Mouse (Mus musculus) lung, postnatal 14 days (tissue): ENCODE results near the gene Bicral.
"Not testable (repeated sequence)": the region's sequence is repeated elsewhere in the genome, so short reads cannot be mapped to it uniquely, and the experiment has no call there.

Source experiments
- DNase-seq: peaks from one replicate; pipeline ENCODE4 v3.0.0; 2021

Gene Bicral

DNA sequence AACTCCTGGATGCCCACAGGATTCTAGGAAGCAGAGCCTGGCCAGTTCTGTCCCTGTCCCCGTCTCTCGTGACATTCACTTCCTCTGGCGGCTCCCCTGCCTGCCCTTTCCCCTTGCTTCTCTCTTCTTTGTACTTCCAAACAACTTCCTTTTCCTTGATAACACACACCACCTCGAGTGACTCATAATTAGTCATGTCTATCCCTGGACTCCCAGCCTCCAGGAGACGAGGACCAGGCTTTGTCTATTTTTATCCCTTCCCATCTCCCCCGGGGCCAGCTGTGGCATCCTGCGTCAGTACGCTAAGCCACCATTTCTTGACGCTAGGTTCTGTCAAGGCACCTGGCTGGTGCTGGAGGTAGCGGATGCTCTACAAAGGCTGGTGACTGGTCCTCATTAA lies 15.9 kb upstream of the Bicral start:
- peak; percentile 28 for DNase-seq

DNA sequence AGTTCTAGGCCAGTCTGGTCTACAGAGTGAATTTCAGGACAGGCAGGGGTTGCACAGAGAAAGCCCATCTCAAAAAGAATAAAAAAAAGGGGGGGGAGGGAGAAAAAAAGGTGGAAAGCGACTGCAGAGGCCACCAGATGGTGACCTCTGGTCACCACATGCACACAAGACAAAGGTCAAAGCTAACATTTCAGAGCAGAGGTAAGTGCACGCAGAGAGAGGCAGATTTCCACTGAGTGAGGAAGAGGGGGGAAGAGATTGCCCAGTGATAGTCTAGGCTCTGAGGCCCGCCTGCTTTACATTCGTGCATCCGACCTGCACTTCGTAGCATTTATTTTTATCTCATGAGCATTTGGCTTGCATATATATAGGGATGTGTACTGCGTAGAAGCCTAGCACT lies 14.5 kb upstream of the Bicral start:
- DNase-seq = no peak

DNA sequence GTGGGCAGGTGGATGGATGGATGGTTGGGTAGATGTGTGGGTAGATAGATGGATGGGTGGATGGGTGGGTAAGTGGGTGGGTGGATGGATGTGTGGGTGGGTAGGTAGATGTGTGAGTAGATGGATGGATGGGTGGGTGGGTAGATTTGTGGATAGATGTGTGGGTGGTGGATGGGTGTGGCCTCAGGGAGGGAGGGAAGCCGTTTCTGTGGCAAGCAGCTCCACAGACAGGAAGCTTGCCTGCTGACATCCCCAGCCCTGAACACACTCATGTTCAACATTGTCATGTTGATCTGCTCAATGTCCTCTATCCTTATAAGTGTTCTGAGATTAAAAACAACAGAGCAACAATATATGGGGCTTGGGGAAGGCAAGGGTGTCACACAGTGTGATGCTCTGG lies 12.6 kb upstream of the Bicral start:
- no peak for DNase-seq

DNA sequence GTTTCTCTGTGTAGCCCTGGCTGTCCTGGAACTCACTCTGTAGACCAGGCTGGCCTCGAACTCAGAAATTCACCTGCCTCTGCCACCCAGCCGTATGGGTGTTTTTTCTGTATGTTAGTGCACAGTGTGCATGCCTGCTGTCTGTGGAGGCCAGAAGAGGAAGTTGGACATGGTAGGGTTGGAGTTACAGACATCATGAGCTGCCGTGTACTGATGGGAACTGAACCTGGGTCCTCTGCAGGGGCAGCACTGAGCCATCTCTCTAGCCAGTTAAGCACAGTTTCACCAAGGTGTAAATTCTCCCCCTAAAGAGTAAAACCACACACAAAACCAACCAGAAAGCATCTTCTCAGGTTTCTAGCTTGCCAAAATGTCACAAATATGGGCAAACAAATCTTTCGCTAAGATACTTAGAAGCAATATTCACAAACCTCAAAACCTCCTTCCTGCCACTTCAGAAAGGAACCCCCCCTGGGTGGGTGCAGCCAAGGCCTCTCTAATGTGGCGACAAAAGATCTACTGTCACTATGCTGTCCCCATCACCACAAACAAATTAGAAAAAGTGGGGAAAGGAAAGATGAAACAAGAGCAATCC lies 12.0 kb upstream of the Bicral start:
- DNase-seq = no peak

DNA sequence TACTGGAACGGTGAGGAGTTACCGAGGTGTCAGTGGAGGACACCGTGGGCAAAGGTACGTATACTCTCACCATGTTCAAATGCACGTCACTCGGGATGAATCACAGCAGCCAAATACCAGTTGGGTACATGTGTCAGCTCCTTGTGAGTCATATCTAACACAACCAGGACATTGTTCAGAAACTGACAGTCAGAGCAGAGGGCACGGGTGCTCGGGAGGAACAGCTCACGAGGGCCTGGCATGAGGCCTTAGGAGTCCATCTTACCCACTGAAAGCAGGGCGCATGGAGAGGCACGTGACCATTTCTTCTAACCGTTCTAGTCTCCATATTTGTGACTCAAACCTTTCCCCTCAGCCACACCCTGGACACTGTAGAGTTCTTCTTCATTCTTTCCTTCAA lies 8.6 kb upstream of the Bicral start:
- DNase-seq = no peak

DNA sequence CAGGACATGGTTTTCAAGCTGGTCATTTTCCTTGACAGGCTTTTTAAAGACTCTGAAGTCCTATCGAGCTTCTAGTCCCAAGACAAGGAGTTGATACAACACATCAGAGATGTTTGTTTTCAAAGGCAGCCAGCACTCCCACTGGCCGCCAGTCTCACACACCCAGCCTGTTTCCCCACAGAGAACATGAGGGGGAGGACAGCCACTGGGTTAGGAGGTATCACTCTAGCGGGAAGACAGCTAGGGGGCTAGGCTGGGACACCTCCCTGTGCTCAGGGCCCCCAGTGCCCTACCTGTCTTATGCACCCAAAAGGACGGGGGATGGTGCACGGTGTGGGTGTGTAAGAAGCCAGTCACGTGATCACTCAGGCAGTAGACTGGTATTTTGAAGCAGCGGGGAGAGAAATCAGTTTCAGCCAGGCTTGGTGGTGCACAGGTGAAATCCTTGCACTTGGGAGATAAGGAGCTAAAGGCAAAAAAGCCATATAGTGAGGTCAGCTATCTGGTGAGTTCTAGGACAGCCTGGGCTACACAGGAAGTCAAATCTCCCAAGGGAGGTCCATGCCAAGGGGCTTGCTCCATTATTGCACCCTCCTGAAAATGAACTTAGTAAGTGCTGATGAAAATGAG lies 6.4 kb upstream of the Bicral start:
- DNase-seq = no peak

DNA sequence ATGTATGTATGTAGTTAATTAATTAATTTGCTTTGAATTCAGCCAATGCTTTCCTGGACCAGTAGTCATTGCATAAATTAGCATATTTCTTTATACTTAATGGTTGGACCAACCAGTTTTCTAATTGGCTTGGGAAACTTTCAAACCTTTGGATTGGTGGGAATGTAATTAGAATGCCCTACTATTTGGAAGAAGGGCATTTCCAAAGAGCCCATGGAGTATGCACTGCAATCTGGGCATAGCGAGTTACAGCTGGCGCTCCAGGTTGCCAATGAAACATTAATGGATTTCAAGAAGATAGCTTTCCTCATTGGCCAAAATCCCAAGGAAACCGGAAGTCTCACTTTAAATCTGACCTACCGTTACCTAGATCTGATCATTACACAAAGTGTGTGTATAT lies 1.8 kb upstream of the Bicral start:
- DNase-seq = no peak

DNA sequence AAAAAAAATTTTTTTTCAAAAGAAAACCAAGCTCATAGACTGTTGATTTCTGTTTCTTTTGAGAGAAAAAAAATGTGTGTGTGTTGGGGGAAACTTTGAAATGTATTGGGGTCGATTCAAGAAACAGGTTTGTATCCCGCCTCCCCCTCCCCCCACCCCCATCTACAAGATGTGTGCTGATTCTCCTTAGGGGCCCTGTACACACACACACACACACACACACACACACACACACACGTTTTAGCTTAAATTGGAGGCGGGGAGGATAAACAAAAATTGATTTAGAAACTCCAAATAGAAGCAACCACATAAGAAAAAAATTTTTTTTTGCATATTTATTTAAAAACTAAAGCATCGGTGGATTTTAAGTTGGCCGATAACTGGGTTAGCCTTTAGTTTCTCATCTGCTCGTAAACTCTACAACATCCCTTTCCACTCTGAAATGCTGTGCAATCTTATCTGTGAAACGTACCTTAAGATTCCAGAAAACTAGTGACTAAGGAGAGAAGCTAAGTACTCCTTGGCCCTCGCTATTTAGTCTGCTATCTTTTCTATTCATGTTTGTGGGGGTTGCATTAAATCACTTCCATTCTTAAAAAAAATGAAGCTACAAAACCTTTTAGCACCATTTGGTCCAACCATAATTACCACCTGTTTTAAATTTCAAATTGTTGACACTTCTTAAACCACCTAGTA lies 615 bp upstream of the Bicral start:
- no peak for DNase-seq

DNA sequence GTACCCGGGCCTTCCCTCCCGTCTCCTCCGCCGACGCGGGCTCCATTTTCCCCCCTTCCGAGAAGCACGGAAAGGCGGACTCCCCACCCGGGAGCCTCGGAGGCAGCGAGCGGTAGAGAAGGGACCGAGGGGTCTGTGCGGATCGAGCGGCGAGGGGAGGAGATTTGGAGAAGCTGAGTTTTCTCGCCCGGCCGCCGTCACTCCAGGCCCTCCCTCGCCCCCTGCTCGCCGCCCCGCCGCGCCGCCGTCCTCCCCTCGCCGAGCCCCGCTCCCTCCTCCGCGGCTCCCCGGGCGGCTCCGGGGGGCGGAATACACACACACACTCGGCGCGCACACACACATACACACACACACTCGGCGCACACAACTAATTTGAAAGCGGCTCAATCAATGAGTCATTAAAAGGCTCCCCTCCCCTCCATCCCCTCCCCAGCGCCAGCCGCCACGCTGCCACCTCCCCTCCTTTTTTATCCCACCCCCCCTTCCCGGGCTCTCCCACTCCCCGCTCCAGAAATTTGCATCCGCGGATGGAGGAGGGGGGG lies 850 bp downstream of the Bicral start:
- peak; percentile 80 for DNase-seq

DNA sequence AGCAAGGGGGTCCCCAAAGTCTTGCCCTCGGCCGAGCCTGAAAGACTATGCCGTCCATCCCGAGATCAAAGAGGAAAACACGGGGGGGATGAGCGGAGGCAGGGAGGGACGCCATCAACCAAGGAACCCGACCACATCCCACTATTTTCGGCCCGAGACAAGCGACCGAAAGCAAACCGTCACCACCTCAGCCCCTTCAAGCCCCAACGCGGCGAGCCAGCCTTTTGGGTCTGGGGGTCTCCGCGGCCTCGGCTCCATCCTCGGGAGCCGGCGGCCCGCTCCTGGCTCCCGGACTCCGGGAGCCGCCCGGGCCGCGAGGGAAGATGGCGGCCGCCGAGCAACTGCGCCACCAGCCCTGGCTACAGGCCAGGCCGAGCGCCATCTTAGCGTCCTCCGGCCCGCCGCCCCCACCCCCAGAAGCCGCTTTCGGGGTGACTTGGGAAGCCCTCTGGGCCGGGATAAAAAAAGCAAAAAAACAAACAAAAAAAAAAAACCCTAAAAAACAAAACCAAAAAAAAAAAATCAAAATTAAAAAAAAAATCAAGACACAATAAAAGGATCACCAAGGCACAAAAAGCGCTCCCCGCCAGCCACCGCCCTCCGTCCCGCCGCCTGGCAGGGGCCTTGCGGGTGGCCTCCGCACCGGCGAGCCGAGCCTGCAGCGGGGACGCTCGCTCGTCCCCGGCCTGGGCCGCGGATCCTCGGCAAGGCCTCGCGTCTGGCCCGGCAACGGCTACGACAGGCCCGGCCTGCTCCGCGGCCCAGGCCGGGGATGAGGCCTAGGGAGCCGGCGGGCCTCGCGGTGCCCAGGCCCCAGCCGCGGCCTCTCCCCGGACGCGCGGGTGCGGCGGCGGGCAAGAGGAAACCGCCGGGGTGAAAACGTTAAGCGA lies 1.6 kb downstream of the Bicral start:
- peak; percentile 89 for DNase-seq

DNA sequence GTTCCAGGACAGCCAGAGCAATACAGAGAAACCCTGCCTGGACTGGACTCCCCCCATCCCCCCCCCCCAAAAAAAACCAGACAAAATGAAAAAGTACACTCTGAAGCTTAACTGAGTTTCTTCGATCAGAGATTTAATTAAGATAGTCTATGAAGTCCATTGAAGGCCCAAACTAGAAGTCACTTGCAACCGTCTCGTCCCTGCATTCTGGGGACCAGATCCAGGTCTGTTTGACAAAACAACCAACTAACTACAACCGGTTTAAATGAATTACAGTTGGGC lies 2.2 kb downstream of the Bicral start:
- no peak for DNase-seq

DNA sequence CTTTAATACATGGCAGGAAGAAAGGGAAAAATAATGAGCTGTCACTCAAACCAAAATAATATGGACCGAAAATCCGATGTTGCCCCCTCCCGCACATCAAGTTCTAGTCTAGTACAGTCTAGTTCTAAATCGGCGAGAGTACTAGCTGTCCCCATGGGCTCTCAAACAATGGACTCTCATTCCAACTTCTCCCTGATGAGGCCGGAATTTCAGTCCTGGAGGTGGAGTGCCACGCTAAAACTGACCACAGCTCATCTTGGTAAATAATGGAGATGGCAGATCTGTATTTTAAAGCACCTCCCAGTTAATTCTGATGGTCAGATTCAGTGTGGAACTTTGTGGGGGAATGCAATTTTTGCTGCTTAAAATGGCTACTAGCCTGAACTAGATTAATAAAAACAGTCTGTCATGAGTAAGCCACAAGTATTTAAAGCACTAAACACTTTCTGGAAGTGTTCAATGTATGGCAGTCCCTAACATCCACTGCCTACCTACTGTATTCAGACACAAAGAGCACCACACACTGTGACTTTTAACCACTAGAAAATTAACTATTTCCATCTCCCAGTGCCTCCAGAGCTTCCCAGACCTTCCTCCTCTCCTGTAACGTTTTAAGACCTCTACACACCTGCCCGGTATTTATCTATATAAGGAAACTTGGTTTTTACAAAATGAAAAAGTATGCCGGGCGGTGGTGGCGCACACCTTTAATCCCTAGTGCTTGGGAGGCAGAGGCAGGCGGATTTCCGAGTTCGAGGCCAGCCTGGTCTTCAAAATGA lies 2.8 kb downstream of the Bicral start:
- DNase-seq = peak; percentile 24

DNA sequence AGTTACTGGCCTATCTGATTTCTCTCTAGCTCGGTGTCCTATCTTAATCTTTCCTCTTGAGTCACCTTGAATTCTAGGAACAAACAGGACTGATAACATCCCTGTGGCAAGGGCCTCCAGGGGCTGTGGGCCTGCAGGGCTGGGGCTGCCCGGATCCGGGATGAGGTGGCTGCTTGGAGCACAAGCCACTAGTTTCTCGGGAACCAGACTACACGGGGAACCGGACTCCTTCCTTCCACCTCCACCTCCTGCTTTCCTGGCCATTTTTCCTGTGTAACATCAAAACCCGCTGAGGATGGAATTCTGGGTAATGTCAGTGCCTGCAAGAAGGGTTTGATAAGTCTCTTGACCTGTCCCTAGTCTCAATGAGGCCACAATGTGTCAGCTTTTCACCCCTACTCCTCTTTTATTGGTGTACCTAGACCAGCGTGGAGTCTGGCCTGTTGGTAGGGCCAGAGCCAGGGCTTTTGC lies 3.6 kb downstream of the Bicral start:
- no peak for DNase-seq

DNA sequence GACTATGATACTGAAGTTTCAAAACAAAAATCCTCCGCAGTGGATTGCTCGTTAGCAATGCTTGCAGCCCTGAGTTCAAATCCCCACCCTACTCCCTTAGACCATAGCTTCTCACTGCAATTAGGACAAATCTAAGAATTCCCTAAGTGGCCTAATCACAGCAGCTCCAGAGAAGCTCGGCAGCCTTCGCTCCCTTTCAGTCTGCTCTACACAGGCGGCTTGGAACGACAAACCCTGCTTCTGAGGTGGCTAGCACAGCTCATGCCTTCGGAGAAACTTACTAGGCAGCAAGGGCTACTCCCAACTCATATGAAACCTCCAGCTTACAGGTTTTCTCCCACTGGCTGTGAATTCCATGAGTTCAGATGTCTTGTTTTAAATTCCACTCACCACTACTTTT lies 4.2 kb downstream of the Bicral start:
- no peak for DNase-seq

DNA sequence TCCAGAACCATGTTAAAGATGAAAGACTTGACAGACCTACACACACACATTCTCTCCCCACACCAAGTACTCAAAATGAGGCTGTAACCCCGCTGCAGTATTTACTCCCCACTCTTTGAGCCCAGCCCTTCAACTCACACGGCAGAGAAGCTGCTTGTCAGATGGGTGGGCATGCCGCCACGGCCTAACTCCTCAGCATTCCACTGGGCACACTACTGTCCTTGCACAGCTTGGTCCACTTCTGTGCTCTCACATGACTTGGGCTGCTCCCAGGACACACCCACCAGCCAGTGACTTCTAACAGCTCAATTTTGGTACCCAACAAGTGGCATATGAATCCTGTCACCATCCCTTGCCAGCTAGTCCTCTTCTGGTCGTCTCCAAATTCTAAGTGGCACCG lies 5.0 kb downstream of the Bicral start:
- peak; percentile 79 for DNase-seq

DNA sequence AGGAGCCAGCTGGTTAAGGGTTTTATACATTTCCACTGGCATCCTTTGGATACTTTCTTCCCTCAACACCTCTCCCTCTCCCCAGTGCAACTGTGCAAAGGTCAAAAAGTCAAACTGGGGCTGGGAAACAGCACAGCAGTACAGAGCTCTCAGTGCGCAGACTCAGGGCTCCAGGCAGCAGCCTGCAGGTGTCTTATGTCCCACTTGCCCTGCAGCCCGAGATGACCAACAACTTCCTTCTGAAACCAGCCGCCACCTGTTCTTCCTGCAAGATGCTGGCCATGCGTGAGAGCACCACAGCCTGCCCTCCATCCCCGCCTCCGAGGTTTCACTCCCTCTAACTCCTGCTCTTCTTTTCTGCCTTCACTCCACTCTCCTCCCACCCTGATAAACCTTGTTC lies 5.6 kb downstream of the Bicral start:
- DNase-seq = no peak

DNA sequence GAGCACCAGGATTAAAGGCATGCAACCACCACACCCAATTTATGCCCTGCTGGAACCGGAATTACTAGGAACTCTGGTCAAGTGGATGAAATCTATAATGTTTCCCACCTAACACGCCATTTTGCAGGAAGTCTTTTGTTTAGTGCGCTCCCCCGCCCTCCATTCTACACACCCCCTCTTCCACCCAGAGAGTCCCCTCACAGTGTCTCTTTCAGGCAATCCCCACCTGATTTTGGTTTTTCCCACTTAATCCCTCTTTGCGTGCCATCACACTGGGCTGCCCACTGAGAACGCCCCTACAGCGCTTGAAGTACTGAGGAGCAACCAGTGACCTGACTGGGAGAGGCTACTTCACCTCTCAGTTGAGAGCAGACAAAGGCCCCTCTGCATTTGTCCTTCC lies 11.1 kb downstream of the Bicral start:
- DNase-seq = no peak

DNA sequence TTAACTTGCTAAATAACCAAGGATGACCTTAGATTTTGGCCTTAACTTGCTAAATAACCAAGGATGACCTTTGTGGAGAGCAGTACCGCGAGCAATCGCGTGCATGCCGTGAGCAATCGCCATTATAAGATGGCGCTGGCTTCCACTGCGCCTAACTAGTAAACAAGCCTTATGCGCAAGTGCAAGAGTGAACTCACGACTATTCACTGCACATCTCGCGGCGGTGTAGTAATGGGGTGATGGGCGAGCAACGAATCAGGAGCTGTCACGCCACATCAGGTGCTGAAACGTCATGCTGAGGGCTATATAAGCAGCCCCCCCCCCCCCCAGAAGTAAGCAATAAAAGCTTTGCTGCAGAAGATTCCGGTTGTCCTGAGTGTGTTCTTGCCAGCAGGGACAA lies 11.7 kb downstream of the Bicral start:
- DNase-seq = not testable (repeated sequence)

DNA sequence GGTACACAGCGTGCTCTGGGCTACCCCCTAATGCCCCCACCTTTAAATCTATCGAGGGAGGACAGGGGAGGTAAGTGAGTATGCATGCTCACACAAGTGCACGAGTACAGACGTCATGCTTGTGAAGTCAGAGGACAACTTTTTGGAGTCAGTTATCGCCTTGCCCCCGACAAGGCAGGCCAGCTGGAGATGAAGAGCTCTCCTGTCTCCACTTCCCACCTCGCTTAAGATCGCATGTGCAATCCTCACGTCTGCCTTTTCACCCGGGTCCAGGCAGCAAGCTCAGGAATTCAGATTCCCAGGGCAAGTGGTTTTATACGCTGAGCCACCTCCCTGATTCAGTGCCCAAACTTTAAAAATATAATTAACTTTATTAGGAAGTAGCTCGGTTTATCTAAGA lies 13.0 kb downstream of the Bicral start:
- no peak for DNase-seq

DNA sequence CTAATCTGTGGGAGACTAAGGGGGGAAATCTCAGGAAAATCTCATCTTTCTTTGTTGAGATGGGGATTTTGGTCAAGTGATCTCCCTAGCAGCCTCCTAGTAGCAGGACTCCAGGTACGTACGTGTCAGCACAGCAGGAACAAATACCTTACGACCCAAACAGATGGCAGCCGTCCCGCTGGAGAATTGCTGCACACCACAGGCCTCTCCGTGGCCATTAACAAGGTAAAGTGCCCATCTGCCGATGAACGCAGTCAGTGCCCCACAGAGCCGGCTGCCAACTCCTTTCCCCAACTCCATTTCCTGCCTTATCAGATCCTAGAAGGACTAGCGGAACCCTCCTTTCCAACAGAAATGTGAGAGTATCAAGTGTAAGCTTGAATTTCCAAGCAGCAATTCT lies 13.5 kb downstream of the Bicral start:
- DNase-seq = no peak

DNA sequence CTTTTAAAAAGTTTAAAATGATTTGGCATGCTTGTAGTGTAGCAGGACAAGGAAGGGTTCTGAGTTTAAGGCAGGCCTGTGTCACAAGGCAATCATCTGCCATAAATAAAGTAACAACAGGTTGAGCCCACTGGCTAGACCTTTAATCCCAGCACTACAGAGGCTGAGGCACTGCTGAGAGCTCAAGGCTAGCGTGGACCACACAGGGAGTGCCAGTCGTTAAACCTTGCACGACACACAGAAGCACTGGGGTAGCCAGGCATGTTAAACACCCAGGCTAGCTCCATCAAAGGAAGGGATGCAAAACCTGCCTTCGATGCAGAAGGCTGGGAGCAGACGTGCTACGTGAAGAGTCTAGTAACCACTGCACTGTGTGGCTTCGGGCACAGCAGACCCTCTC lies 14.6 kb downstream of the Bicral start:
- no peak for DNase-seq

DNA sequence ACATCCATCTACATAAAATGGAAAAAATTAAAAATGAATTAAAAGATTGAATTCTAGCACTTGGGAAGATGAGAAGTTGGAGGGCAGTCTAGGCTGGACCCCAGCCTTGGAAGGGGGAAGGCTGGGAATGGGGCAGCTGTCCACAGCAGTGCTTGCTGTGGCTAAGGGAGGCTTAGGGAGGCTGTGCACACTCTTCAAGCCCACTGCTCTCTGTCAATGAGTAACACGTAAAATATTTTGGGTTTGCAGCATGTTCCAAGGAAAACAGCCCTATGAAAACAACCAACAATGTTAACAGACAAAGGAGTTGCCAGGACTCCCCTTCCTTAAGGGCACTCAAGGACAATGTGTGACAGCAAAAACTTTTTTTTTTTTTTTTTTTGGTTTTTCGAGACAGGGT lies 15.3 kb downstream of the Bicral start:
- DNase-seq = no peak
